Mouse (Mus musculus) activated CD4-positive, CD25-positive, alpha-beta regulatory T cell, adult 9 weeks (primary cell): ENCODE results near the gene Atp1a3. TPM values are rescaled to one million over a fixed set of nuclear protein-coding genes. Genes with fewer than 3 reads are reported as not detected.

Experiments used
- polyA plus RNA-seq: library from polyadenylated mRNA; unstranded; fragments of 100-300 nt; shearing (Covaris generic); gene quantifications from one replicate; pipeline ENCODE4 v1.2.1, GENCODE M21; 2017

Atp1a3 gene
- 7.6 TPM for polyA plus RNA-seq

GRCm38 (mm10) chr7:25005421-25006065 is at the start of gene Atp1a3:
TSS of gene Atp1a3 (minus strand) at chr7:25005958.

GRCm38 (mm10) chr7:24971972-24972893 is 33.5 kb downstream of the Atp1a3 start, which contains the start of gene Rabac1:
TSS of gene Rabac1 (minus strand) at chr7:24972754.

GRCm38 (mm10) chr7:24944257-24944950 is 61.4 kb downstream of the Atp1a3 start, which contains the start of gene Gm4881:
TSS of gene Gm4881 (minus strand) at chr7:24944494.

Other genes starting within 250 kb of the Atp1a3 start
- gene Cd177, start 245.6 kb downstream of the Atp1a3 start, polyA plus RNA-seq = not detected
- gene Ceacam10, start 228.8 kb downstream of the Atp1a3 start, polyA plus RNA-seq = not detected
- gene Gm9844, start 143.7 kb downstream of the Atp1a3 start, polyA plus RNA-seq = 24.6 TPM
- gene Lypd4, start 136.0 kb downstream of the Atp1a3 start, polyA plus RNA-seq = not detected
- gene Dmrtc2, start 135.9 kb downstream of the Atp1a3 start, polyA plus RNA-seq = not detected
- gene Rps19, start 121.6 kb downstream of the Atp1a3 start, polyA plus RNA-seq = 5,353 TPM
- 7.1 TPM for gene Cd79a, start 108.6 kb downstream of the Atp1a3 start, polyA plus RNA-seq
- 843 TPM for gene Arhgef1, start 103.0 kb downstream of the Atp1a3 start, polyA plus RNA-seq
- gene Gm4881, start 61.5 kb downstream of the Atp1a3 start, polyA plus RNA-seq = not detected
- 619 TPM for gene Rabac1, start 33.2 kb downstream of the Atp1a3 start, polyA plus RNA-seq
- 5.2 TPM for gene Grik5, start 66.4 kb upstream of the Atp1a3 start, polyA plus RNA-seq
- gene Zfp574, start 66.6 kb upstream of the Atp1a3 start, polyA plus RNA-seq = 34.8 TPM
- gene Pou2f2, start 173.8 kb upstream of the Atp1a3 start, polyA plus RNA-seq = 138 TPM
- 50.7 TPM for gene Dedd2, start 214.7 kb upstream of the Atp1a3 start, polyA plus RNA-seq
- gene Zfp526, start 215.5 kb upstream of the Atp1a3 start, polyA plus RNA-seq = 4.6 TPM
- gene Gsk3a, start 231.9 kb upstream of the Atp1a3 start, polyA plus RNA-seq = 7.1 TPM
- 1.1 TPM for gene Erf, start 244.8 kb upstream of the Atp1a3 start, polyA plus RNA-seq